Mouse (Mus musculus) testis, adult 2 months (tissue): Measurements from ENCODE around the gene Rassf7.

ENCODE experiments used
- CTCF ChIP-seq: fragments of 200-500 bp; IDR thresholded peaks from 2 replicates; pipeline ENCODE4 v1.5.1; 2012; ENCODE audit warnings: low read depth, mild to moderate bottlenecking, inconsistent platforms, low read length, moderate library complexity; ENCODE audit not compliant: control insufficient read depth, insufficient read depth, insufficient replicate concordance
- POLR2A ChIP-seq: fragments of 200-500 bp; IDR thresholded peaks from 2 replicates; pipeline ENCODE4 v1.6.1; 2012; ENCODE audit warnings: low read depth, mild to moderate bottlenecking, inconsistent platforms, low read length, moderate library complexity; ENCODE audit not compliant: control insufficient read depth

GRCm38 (mm10) chr7:141172116-141173006 is 43.3 kb upstream of the Rassf7 start, which contains the start of gene Rnh1:
- TF ChIP-seq CTCF (no peak), POLR2A (no peak)
